Mouse (Mus musculus): ENCODE results near the gene Hoxc11. TPM values are rescaled to one million over a fixed set of nuclear protein-coding genes. Genes with fewer than 3 reads are reported as not detected.
A peak's percentile ranks its signal among the peaks of the same experiment; 100 is the strongest.

The Hoxc11 gene
- polyA plus RNA-seq, 1 experiment from 2014 or later, result not detected

GRCm38 (mm10) chr15:102975034-102975433 is 20.8 kb downstream of the Hoxc11 start:
- 6% methylated on average over 7 of the region's 7 CpGs for WGBS (ENCODE audit: insufficient replicate concordance)
- Histone ChIP-seq H3K27me3 (ENCODE audit: control insufficient read depth, insufficient read depth, low read length) (peaks cover 98% of the 10 kb centered on the region), H3K4me2 (no peak overlapping the region), H3K9ac (ENCODE audit: low read depth, low read length) (no peak overlapping the region), H3K4me1 (ENCODE audit: control insufficient read depth, insufficient read depth, low read length) (0 out of 2 replicates have a peak, but pooled peaks cover 3% of the 10 kb centered on the region), H3K36me3 (ENCODE audit: control insufficient read depth, insufficient read depth, low read length) (no peaks in the 10 kb centered on the region), H3K27ac (ENCODE audit: low read depth, low read length) (no peak overlapping the region), H3K9me3 (replicated peaks; ENCODE audit: control insufficient read depth, low read length) (no peaks in the 10 kb centered on the region), H3K4me3 (ENCODE audit: low read depth, low read length) (no peak overlapping the region)
- ATAC-seq (replicated peaks; ENCODE audit: insufficient number of reproducible peaks, low FRiP score, low TSS enrichment), result no peak

GRCm38 (mm10) chr15:102975688-102976111 is 21.5 kb downstream of the Hoxc11 start:
- Histone ChIP-seq H3K9ac (ENCODE audit: low read depth, low read length) (no peak overlapping the region), H3K4me2 (no peak overlapping the region), H3K27me3 (ENCODE audit: control insufficient read depth, insufficient read depth, low read length) (peaks cover 98% of the 10 kb centered on the region), H3K4me1 (ENCODE audit: control insufficient read depth, insufficient read depth, low read length) (0 out of 2 replicates have a peak, but pooled peaks cover 3% of the 10 kb centered on the region), H3K9me3 (replicated peaks; ENCODE audit: control insufficient read depth, low read length) (no peaks in the 10 kb centered on the region), H3K4me3 (ENCODE audit: low read depth, low read length) (no peak overlapping the region), H3K36me3 (ENCODE audit: control insufficient read depth, insufficient read depth, low read length) (no peaks in the 10 kb centered on the region), H3K27ac (ENCODE audit: low read depth, low read length) (no peak overlapping the region)
- 1% methylated on average over 21 of the region's 21 CpGs for WGBS (ENCODE audit: insufficient replicate concordance)
- no peak for ATAC-seq (replicated peaks; ENCODE audit: insufficient number of reproducible peaks, low FRiP score, low TSS enrichment)

GRCm38 (mm10) chr15:102976171-102976570 is 21.9 kb downstream of the Hoxc11 start, which contains the start of gene Hoxc9:
TSS of gene Hoxc9 (plus strand) at chr15:102976439.
- H3K9ac ChIP-seq (ENCODE audit: low read depth, low read length), result no peak within 1 kb of the TSS
- H3K4me1 ChIP-seq (ENCODE audit: control insufficient read depth, insufficient read depth, low read length), result 0 out of 2 replicates have a peak, but pooled peaks cover 3% of the 10 kb centered on the region

GRCm38 (mm10) chr15:102976631-102977422 is 22.6 kb downstream of the Hoxc11 start:
- H3K27ac ChIP-seq (ENCODE audit: low read depth, low read length), result no peak overlapping the region
- no peak for ATAC-seq (replicated peaks; ENCODE audit: insufficient number of reproducible peaks, low FRiP score, low TSS enrichment)

More at GRCm38 (mm10) chr15:102976171-102976570, 21.9 kb downstream of the Hoxc11 start, which contains the start of gene Hoxc9:
- WGBS (ENCODE audit: insufficient replicate concordance), result 0% methylated on average over 11 of the region's 20 CpGs
- H3K27ac ChIP-seq (ENCODE audit: low read depth, low read length), result no peak within 1 kb of the TSS
- ATAC-seq (replicated peaks; ENCODE audit: insufficient number of reproducible peaks, low FRiP score, low TSS enrichment), result no peak
- no peaks in the 10 kb centered on the region for H3K9me3 ChIP-seq (replicated peaks; ENCODE audit: control insufficient read depth, low read length)
- H3K27me3 ChIP-seq (ENCODE audit: control insufficient read depth, insufficient read depth, low read length), result peaks cover 98% of the 10 kb centered on the region
- H3K4me3 ChIP-seq (ENCODE audit: low read depth, low read length), result peak within 1 kb of the TSS; percentile 26; the same call in 1 of the 2 replicates
- H3K4me2 ChIP-seq, result peak within 1 kb of the TSS; percentile 45
- no peaks in the 10 kb centered on the region for H3K36me3 ChIP-seq (ENCODE audit: control insufficient read depth, insufficient read depth, low read length)

GRCm38 (mm10) chr15:102977423-102977974 is 23.3 kb downstream of the Hoxc11 start:
- Histone ChIP-seq H3K9ac (ENCODE audit: low read depth, low read length) (no peak overlapping the region), H3K4me2 (peak overlapping the region; percentile 45), H3K27me3 (ENCODE audit: control insufficient read depth, insufficient read depth, low read length) (peaks cover 98% of the 10 kb centered on the region), H3K4me3 (ENCODE audit: low read depth, low read length) (peak overlapping the region; percentile 26; the same call in 1 of the 2 replicates), H3K4me1 (ENCODE audit: control insufficient read depth, insufficient read depth, low read length) (0 out of 2 replicates have a peak, but pooled peaks cover 3% of the 10 kb centered on the region), H3K27ac (ENCODE audit: low read depth, low read length) (no peak overlapping the region), H3K36me3 (ENCODE audit: control insufficient read depth, insufficient read depth, low read length) (no peaks in the 10 kb centered on the region), H3K9me3 (replicated peaks; ENCODE audit: control insufficient read depth, low read length) (no peaks in the 10 kb centered on the region)
- ATAC-seq (replicated peaks; ENCODE audit: insufficient number of reproducible peaks, low FRiP score, low TSS enrichment), result no peak
- WGBS (ENCODE audit: insufficient replicate concordance), result 2% methylated on average over 16 of the region's 16 CpGs

More at GRCm38 (mm10) chr15:102976631-102977422, 22.6 kb downstream of the Hoxc11 start:
- Histone ChIP-seq H3K4me2 (peak overlapping the region; percentile 45), H3K4me1 (ENCODE audit: control insufficient read depth, insufficient read depth, low read length) (0 out of 2 replicates have a peak, but pooled peaks cover 3% of the 10 kb centered on the region), H3K9ac (ENCODE audit: low read depth, low read length) (no peak overlapping the region), H3K4me3 (ENCODE audit: low read depth, low read length) (peak overlapping the region; percentile 26; the same call in 1 of the 2 replicates), H3K27me3 (ENCODE audit: control insufficient read depth, insufficient read depth, low read length) (peaks cover 98% of the 10 kb centered on the region), H3K9me3 (replicated peaks; ENCODE audit: control insufficient read depth, low read length) (no peaks in the 10 kb centered on the region), H3K36me3 (ENCODE audit: control insufficient read depth, insufficient read depth, low read length) (no peaks in the 10 kb centered on the region)
- WGBS (ENCODE audit: insufficient replicate concordance), result under 1% methylated on average over 37 of the region's 37 CpGs

- Histone ChIP-seq H3K27ac (ENCODE audit: low read depth, low read length) (no peak overlapping the region), H3K4me2 (no peak overlapping the region), H3K9me3 (replicated peaks; ENCODE audit: control insufficient read depth, low read length) (no peaks in the 10 kb centered on the region), H3K27me3 (ENCODE audit: control insufficient read depth, insufficient read depth, low read length) (peaks cover 98% of the 10 kb centered on the region), H3K36me3 (ENCODE audit: control insufficient read depth, insufficient read depth, low read length) (no peaks in the 10 kb centered on the region), H3K4me1 (ENCODE audit: control insufficient read depth, insufficient read depth, low read length) (0 out of 2 replicates have a peak, but pooled peaks cover 3% of the 10 kb centered on the region), H3K9ac (ENCODE audit: low read depth, low read length) (no peak overlapping the region), H3K4me3 (ENCODE audit: low read depth, low read length) (no peak overlapping the region)
- ATAC-seq (replicated peaks; ENCODE audit: insufficient number of reproducible peaks, low FRiP score, low TSS enrichment), result no peak
- WGBS (ENCODE audit: insufficient replicate concordance), result 2% methylated on average over 13 of the region's 13 CpGs
Measured at GRCm38 (mm10) chr15:102978615-102979515, 24.6 kb downstream of the Hoxc11 start.

- ATAC-seq (replicated peaks; ENCODE audit: insufficient number of reproducible peaks, low FRiP score, low TSS enrichment), result no peak
- no peak overlapping the region for H3K9ac ChIP-seq (ENCODE audit: low read depth, low read length)
- no peak overlapping the region for H3K4me2 ChIP-seq
- H3K4me3 ChIP-seq (ENCODE audit: low read depth, low read length), result no peak overlapping the region
- no peaks in the 10 kb centered on the region for H3K9me3 ChIP-seq (replicated peaks; ENCODE audit: control insufficient read depth, low read length)
- no peak overlapping the region for H3K27ac ChIP-seq (ENCODE audit: low read depth, low read length)
- 0 out of 2 replicates have a peak, but pooled peaks cover 3% of the 10 kb centered on the region for H3K4me1 ChIP-seq (ENCODE audit: control insufficient read depth, insufficient read depth, low read length)
- H3K36me3 ChIP-seq (ENCODE audit: control insufficient read depth, insufficient read depth, low read length), result no peaks in the 10 kb centered on the region
- WGBS (ENCODE audit: insufficient replicate concordance), result 0% methylated on average over 1 of the region's 1 CpGs
- H3K27me3 ChIP-seq (ENCODE audit: control insufficient read depth, insufficient read depth, low read length), result peaks cover 100% of the 10 kb centered on the region
Measured at GRCm38 (mm10) chr15:102979936-102980335, 25.7 kb downstream of the Hoxc11 start.

GRCm38 (mm10) chr15:102980352-102980751 is 26.1 kb downstream of the Hoxc11 start:
- Histone ChIP-seq H3K4me2 (no peak overlapping the region), H3K36me3 (ENCODE audit: control insufficient read depth, insufficient read depth, low read length) (no peaks in the 10 kb centered on the region), H3K4me3 (ENCODE audit: low read depth, low read length) (no peak overlapping the region), H3K27ac (ENCODE audit: low read depth, low read length) (no peak overlapping the region), H3K9me3 (replicated peaks; ENCODE audit: control insufficient read depth, low read length) (no peaks in the 10 kb centered on the region), H3K4me1 (ENCODE audit: control insufficient read depth, insufficient read depth, low read length) (0 out of 2 replicates have a peak, but pooled peaks cover 3% of the 10 kb centered on the region), H3K27me3 (ENCODE audit: control insufficient read depth, insufficient read depth, low read length) (peaks cover 100% of the 10 kb centered on the region), H3K9ac (ENCODE audit: low read depth, low read length) (no peak overlapping the region)
- 3% methylated on average over 11 of the region's 11 CpGs for WGBS (ENCODE audit: insufficient replicate concordance)
- no peak for ATAC-seq (replicated peaks; ENCODE audit: insufficient number of reproducible peaks, low FRiP score, low TSS enrichment)
